Mouse (Mus musculus) MEL (cell line): ENCODE data around the gene Rps24. TPM values are rescaled to one million over a fixed set of nuclear protein-coding genes. Genes with fewer than 3 reads are reported as not detected.

ENCODE experiments used
- DNase-seq: peaks from one replicate; pipeline ENCODE4 v3.0.0; 2011; ENCODE audit warnings: low read depth, low spot score
- H3K27ac ChIP-seq: 2 replicates; pipeline ENCODE4 v1.5.1; 2012; ENCODE audit warnings: low read depth, mild to moderate bottlenecking, control low read depth, low read length, moderate library complexity; ENCODE audit not compliant: control insufficient read depth
- H3K27me3 ChIP-seq, 2 experiments: fragments of 150-350 bp in 1 of 2; sonication (generic) in 1 of 2; 2 replicates each; pipeline ENCODE4 v1.6.1; 2012; ENCODE audit warnings: low read length in 2 of 2, mild to moderate bottlenecking in 2 of 2, improper control_type of control experiment in 1 of 2, moderate library complexity in 1 of 2; ENCODE audit not compliant: insufficient read depth in 2 of 2, control insufficient read depth in 1 of 2
- H3K36me3 ChIP-seq, 2 experiments: 2 replicates each; pipeline ENCODE4 v1.6.1; 2012 to 2014; ENCODE audit warnings: low read length in 2 of 2, improper control_type of control experiment in 1 of 2, inconsistent platforms in 1 of 2, mild to moderate bottlenecking in 1 of 2; ENCODE audit not compliant: insufficient read depth in 2 of 2, control insufficient read depth in 1 of 2
- H3K4me1 ChIP-seq, 2 experiments: fragments of 150-350 bp in 1 of 2; sonication (generic) in 1 of 2; 2 replicates each; pipeline ENCODE4 v1.6.1; 2012; ENCODE audit warnings: low read length in 2 of 2, improper control_type of control experiment in 1 of 2, mild to moderate bottlenecking in 1 of 2; ENCODE audit not compliant: insufficient read depth in 2 of 2, control insufficient read depth in 1 of 2
- H3K4me3 ChIP-seq, 2 experiments: fragments of 150-350 bp in 1 of 2; sonication (generic) in 1 of 2; 2 replicates each; pipeline ENCODE4 v1.5.1; 2012; ENCODE audit warnings: low read depth in 2 of 2, low read length in 2 of 2, mild to moderate bottlenecking in 2 of 2, moderate library complexity in 2 of 2, control low read depth in 1 of 2, improper control_type of control experiment in 1 of 2; ENCODE audit not compliant: control insufficient read depth in 1 of 2, insufficient read depth in 1 of 2
- H3K79me2 ChIP-seq: 2 replicates; pipeline ENCODE4 v1.6.1; 2012; ENCODE audit warnings: mild to moderate bottlenecking, low read length, moderate library complexity; ENCODE audit not compliant: control insufficient read depth, poor library complexity, insufficient read depth
- H3K9ac ChIP-seq: 2 replicates; pipeline ENCODE4 v1.6.1; 2012; ENCODE audit warnings: low read depth, mild to moderate bottlenecking, control low read depth, low read length, moderate library complexity; ENCODE audit not compliant: control insufficient read depth, poor library complexity, severe bottlenecking
- H3K9me3 ChIP-seq: fragments of 150-350 bp; sonication (generic); replicated peaks from 2 replicates; pipeline ENCODE4 v1.6.1; 2012; ENCODE audit warnings: mild to moderate bottlenecking, low read length, improper control_type of control experiment, moderate library complexity; ENCODE audit not compliant: insufficient read depth
- CHD2 ChIP-seq: IDR thresholded peaks from 2 replicates; pipeline ENCODE4 v1.6.1; 2011; ENCODE audit warnings: low read length, improper control_type of control experiment
- CTCF ChIP-seq, 3 experiments: IDR thresholded peaks in 2 of 3; conservative IDR thresholded peaks in 1 of 3; 2 replicates each; pipeline ENCODE4 v1.5.1; 2011 to 2012; ENCODE audit warnings: low read length in 3 of 3, low read depth in 2 of 3, mild to moderate bottlenecking in 2 of 3, improper control_type of control experiment in 1 of 3, inconsistent platforms in 1 of 3, mixed read lengths in 1 of 3, moderate library complexity in 1 of 3; ENCODE audit not compliant: control insufficient read depth in 1 of 3, insufficient read depth in 1 of 3, poor library complexity in 1 of 3, severe bottlenecking in 1 of 3
- E2F4 ChIP-seq: IDR thresholded peaks from 2 replicates; pipeline ENCODE4 v1.6.1; 2011; ENCODE audit warnings: low read depth, low read length, improper control_type of control experiment, borderline replicate concordance
- ELF1 ChIP-seq: IDR thresholded peaks from 2 replicates; pipeline ENCODE4 v1.6.1; 2014; ENCODE audit warnings: low read depth, mild to moderate bottlenecking, inconsistent platforms, low read length, improper control_type of control experiment, moderate library complexity
- EP300 ChIP-seq, 2 experiments: IDR thresholded peaks; 2 replicates each; pipeline ENCODE4 v1.6.1; 2011; ENCODE audit warnings: improper control_type of control experiment in 2 of 2, low read length in 2 of 2, low read depth in 1 of 2, mild to moderate bottlenecking in 1 of 2
- ETS1 ChIP-seq: IDR thresholded peaks from 2 replicates; pipeline ENCODE4 v1.6.1; 2012; ENCODE audit warnings: low read depth, mild to moderate bottlenecking, inconsistent platforms, low read length, improper control_type of control experiment, moderate library complexity
- HCFC1 ChIP-seq: IDR thresholded peaks from 2 replicates; pipeline ENCODE4 v1.6.1; 2012; ENCODE audit warnings: low read depth, mild to moderate bottlenecking, inconsistent platforms, low read length, improper control_type of control experiment, moderate library complexity
- MAX ChIP-seq: IDR thresholded peaks from 2 replicates; pipeline ENCODE4 v1.6.1; 2011; ENCODE audit warnings: low read length, improper control_type of control experiment
- MAZ ChIP-seq: IDR thresholded peaks from 2 replicates; pipeline ENCODE4 v1.6.1; 2012; ENCODE audit warnings: low read depth, mild to moderate bottlenecking, inconsistent platforms, low read length, improper control_type of control experiment
- MYB ChIP-seq: IDR thresholded peaks from 2 replicates; pipeline ENCODE4 v1.6.1; 2011; ENCODE audit warnings: mild to moderate bottlenecking, low read depth, low read length, improper control_type of control experiment
- NELFE ChIP-seq: IDR thresholded peaks from 2 replicates; pipeline ENCODE4 v1.6.1; 2011; ENCODE audit warnings: low read depth, low read length, improper control_type of control experiment
- POLR2AphosphoS2 ChIP-seq: IDR thresholded peaks from 2 replicates; pipeline ENCODE4 v1.6.1; 2011; ENCODE audit warnings: low read length, improper control_type of control experiment
- POLR2AphosphoS5 ChIP-seq: IDR thresholded peaks from 2 replicates; pipeline ENCODE4 v1.6.1; 2012; ENCODE audit warnings: low read depth, borderline replicate concordance, mild to moderate bottlenecking, inconsistent platforms, low read length, moderate library complexity, mixed read lengths
- RCOR1 ChIP-seq: IDR thresholded peaks from 2 replicates; pipeline ENCODE4 v1.6.1; 2012; ENCODE audit warnings: low read depth, mild to moderate bottlenecking, inconsistent platforms, low read length, improper control_type of control experiment
- TAL1 ChIP-seq: IDR thresholded peaks from 2 replicates; pipeline ENCODE4 v1.6.1; 2012; ENCODE audit warnings: mild to moderate bottlenecking, inconsistent platforms, low read length, moderate library complexity, mixed read lengths
- ZC3H11A ChIP-seq: IDR thresholded peaks from 2 replicates; pipeline ENCODE4 v1.6.1; 2012; ENCODE audit warnings: low read depth, mild to moderate bottlenecking, inconsistent platforms, low read length, improper control_type of control experiment
- ZKSCAN1 ChIP-seq: IDR thresholded peaks from 2 replicates; pipeline ENCODE4 v1.6.1; 2012; ENCODE audit warnings: low read depth, mild to moderate bottlenecking, inconsistent platforms, low read length, improper control_type of control experiment, moderate library complexity
- ZMIZ1 ChIP-seq: IDR thresholded peaks from 2 replicates; pipeline ENCODE4 v1.6.1; 2012; ENCODE audit warnings: low read depth, mild to moderate bottlenecking, inconsistent platforms, low read length, improper control_type of control experiment, moderate library complexity
- ZNF384 ChIP-seq: IDR thresholded peaks from 2 replicates; pipeline ENCODE4 v1.6.1; 2012; ENCODE audit warnings: low read depth, mild to moderate bottlenecking, inconsistent platforms, low read length, improper control_type of control experiment
- polyA plus RNA-seq, 2 experiments: library from polyadenylated mRNA; stranded (reverse) in 1 of 2; unstranded in 1 of 2; fragments of >175 nt in 1 of 2; fragments of >200 nt in 1 of 2; gene quantifications; 2 replicates each; pipeline versions ENCODE4 v1.2.1 to v1.2.4; 2012; ENCODE audit warnings: low replicate concordance in 2 of 2, low read depth in 1 of 2; ENCODE audit not compliant: insufficient read length in 2 of 2, insufficient read depth in 1 of 2, missing spikeins in 1 of 2
- total RNA-seq: library from RNA; depleted of rRNA; stranded (reverse); fragments of 300-350 nt; gene quantifications from 2 replicates; pipeline ENCODE4 v1.2.3, GENCODE M21; 2012

The Rps24 gene
- total and polyA plus RNA-seq, 3 experiments, result 2,687 to 2,914 TPM; not detected in 1

DNA sequence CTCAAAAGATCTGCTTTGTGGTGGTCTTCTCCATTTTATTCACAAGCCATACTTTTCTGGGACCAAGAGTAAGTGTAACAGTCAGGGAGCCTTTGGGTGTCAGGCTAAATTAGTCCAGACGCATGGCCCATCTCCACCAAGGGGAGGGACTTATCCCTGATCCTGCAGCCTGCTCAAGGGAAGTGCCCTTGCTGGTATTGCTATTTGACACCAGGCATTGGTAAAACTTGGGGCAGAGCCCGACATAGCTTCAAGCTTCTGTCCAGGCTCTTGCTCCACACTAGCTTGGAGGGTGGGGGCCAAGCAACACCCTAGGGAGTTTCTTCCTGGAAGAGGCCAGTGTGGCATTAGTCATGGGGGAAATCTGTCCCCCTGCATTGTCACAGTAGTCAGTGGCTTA lies 23.8 kb downstream of the Rps24 start:
- Histone ChIP-seq H3K27ac (no peak overlapping the region), H3K36me3 (no peaks in the 10 kb centered on the region), H3K79me2 (no peaks in the 10 kb centered on the region), H3K27me3 (no peaks in the 10 kb centered on the region), H3K9ac (no peak overlapping the region), H3K9me3 (no peaks in the 10 kb centered on the region), H3K4me1 (no peaks in the 10 kb centered on the region), H3K4me3 (no peak overlapping the region)
- DNase-seq, result no peak
- no peak for TF ChIP-seq ELF1
- TF ChIP-seq TAL1, result no peak
- TF ChIP-seq POLR2AphosphoS5, result no peak
- no peak for TF ChIP-seq RCOR1
- no peak for TF ChIP-seq EP300 (IDR thresholded peaks at IDR 0.05; ENCODE audit: low read depth in 1 of 2, low read length in 2 of 2)
- TF ChIP-seq CTCF (IDR thresholded peaks at IDR 0.05 in 2 of 3, conservative IDR thresholded peaks at IDR 0.05 in 1 of 3; ENCODE audit: control insufficient read depth in 1 of 3, insufficient read depth in 1 of 3, low read depth in 2 of 3, low read length in 3 of 3, poor library complexity in 1 of 3, severe bottlenecking in 1 of 3), result no peak

DNA sequence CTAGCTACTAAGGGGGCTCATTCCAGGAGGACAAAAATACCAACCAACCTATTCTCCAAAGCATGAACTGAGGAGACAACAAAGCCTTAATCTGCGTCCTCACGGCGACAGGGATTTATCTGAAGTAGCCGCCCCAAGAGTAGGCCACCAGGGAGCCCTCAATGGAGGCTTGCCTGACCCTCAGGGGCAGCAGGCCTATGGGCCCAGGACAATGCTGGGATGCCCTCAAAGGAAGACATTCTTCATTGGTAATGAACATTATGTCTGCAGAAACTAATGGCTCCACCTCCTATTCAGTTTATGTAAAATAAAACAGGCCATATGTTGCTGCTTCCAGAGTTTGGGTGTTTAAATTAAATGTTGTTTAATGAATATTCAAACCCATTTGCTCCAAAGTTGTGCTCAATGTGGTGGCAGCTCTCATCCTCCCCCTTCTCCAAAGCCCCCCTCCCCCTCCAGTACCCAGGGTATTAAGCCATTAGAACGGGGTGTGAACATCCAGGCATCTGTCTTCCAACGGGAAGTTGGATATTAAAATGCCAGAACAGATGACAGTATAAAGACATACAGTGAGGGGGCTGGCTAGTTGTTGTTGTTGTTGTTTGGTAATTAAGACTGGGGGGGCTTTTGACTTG lies 25.7 kb downstream of the Rps24 start:
- Histone ChIP-seq H3K4me1 (no peaks in the 10 kb centered on the region), H3K79me2 (no peaks in the 10 kb centered on the region), H3K9me3 (no peaks in the 10 kb centered on the region), H3K9ac (no peak overlapping the region), H3K27me3 (no peaks in the 10 kb centered on the region), H3K36me3 (no peaks in the 10 kb centered on the region), H3K4me3 (no peak overlapping the region), H3K27ac (no peak overlapping the region)
- DNase-seq, result no peak
- TF ChIP-seq ZNF384 (no peak), POLR2AphosphoS5 (no peak), ETS1 (no peak)

GRCm38 (mm10) chr14:24521597-24521996 lies 34.7 kb downstream of the Rps24 start:
- Histone ChIP-seq H3K4me3 (no peak overlapping the region), H3K9me3 (no peaks in the 10 kb centered on the region), H3K79me2 (no peaks in the 10 kb centered on the region), H3K36me3 (no peaks in the 10 kb centered on the region), H3K9ac (no peak overlapping the region), H3K27ac (no peak overlapping the region), H3K27me3 (no peaks in the 10 kb centered on the region), H3K4me1 (no peaks in the 10 kb centered on the region)
- DNase-seq, result no peak
- no peak for TF ChIP-seq ZC3H11A
- no peak for TF ChIP-seq MYB
- TF ChIP-seq HCFC1, result no peak
- no peak for TF ChIP-seq ZKSCAN1
- no peak for TF ChIP-seq CHD2
- TF ChIP-seq E2F4, result no peak
- no peak for TF ChIP-seq POLR2AphosphoS2
- TF ChIP-seq MAZ, result no peak
- TF ChIP-seq ELF1, result no peak
- TF ChIP-seq ZMIZ1, result no peak
- TF ChIP-seq MAX, result no peak
- no peak for TF ChIP-seq NELFE
